Mouse (Mus musculus) adrenal gland, postnatal 10 days (tissue): ENCODE results near the gene Tbc1d1. TPM values are rescaled to one million over a fixed set of nuclear protein-coding genes. Genes with fewer than 3 reads are reported as not detected.

Source experiments
- DNase-seq: peaks from one replicate; pipeline ENCODE4 v3.0.0; 2021; ENCODE audit warnings: mixed read lengths
- microRNA-seq: library from miRNA; unstranded; fragments of <30 nt; microRNA quantifications from one replicate; pipeline ENCODE4 v1.2.0, GENCODE M21; 2021
- total RNA-seq, 2 experiments: library from RNA; stranded (reverse); gene quantifications; 2 replicates each; pipeline ENCODE4 v1.2.3; 2021

The Tbc1d1 gene
- total RNA-seq, 2 experiments from 2014 or later: 15.8 to 16.7 TPM

DNA sequence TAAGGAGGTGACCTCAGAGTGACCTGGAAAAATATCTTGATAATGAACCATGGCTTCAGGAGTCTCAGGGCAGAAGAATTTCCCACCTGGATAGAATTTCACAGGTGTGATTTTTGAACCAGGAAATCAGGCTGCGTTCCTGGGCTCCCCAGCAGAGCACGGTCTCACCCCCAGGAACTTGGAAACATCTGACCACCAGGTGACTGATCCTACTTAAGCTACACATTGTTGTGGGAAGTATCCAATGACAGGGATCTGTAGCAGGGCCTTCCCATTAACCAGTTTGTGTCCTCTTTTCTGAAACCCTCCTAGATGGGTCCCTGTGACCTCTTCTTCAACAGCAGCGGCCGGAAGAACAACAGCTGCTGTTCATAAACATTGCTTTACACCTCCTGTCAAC is 227.1 kb downstream of the Tbc1d1 start:
- DNase-seq: no peak

DNA sequence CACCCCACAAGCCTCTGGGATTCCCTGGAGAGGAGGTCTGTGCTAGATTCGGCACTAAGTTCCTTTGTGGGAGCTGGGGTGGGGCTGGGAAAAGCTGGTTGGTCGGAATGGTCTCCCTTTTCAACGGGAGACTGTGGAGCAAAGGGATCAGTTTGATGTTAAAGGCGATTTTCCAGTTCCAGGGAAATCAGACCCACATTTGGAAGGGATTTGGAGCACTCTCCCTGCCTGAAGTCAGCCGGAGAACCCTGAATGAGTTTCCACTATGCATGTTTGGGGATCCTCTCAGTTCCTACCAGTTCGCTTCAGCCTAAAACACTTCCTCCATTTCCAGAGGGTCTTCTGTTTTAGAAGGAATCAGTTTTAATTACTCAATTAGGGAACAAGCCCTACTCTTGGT is 228.4 kb downstream of the Tbc1d1 start:
- DNase-seq: peak; percentile 1

DNA sequence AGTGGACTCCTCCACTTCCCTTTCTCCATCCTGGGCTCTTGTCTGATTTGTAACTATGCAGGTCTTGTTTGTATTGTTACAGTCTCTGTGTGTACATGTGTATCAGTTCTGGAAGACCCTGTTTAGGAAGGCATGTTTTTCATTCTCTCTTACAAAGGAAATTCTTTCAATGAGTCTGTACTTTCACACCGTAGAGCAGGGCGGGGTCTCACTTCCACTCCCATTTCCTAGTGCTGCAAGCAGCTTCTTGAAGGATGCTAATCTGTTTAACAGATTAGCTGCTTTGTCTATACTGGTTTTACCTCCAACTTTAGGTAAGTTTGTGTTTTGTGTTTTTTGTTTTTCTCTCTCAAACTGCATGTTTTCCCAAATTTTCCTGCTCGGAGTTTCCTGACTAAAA is 230.9 kb downstream of the Tbc1d1 start:
- no peak for DNase-seq

DNA sequence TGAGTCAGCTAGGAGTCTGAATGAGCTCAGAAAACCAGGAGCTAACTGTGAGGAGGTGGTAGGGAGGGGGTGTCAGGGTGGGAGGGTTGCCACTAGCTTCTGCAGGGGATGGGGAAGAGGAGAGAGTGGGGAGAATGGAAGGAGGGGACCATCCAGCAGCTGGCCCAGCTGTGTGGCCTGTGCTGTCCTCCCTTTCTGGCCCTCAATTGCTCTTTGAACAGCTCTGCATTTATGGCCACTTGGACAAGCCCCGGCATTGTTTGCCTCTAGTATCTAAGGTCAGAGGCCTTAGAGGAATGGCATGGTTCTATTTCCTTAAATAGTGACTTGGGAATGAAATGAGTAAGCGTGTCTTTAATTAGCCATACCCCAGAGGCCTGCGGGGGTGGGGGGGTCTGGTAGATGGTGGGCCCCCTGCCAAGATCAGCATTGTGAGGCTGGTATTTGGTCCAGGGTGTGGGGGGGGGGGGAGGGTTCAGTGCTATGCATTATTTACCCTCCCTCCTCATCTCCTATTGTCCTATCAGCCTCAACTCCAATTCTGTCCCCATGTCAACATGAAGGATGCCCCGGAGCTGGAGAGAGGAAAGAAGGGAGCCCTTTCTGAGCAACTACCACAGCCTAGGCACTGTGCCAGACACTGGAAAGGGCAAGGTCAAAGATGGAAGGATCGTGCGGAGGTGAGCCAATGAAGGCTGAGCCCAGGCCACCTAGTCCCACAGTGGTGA is 233.3 kb downstream of the Tbc1d1 start:
- peak; percentile 77 for DNase-seq

DNA sequence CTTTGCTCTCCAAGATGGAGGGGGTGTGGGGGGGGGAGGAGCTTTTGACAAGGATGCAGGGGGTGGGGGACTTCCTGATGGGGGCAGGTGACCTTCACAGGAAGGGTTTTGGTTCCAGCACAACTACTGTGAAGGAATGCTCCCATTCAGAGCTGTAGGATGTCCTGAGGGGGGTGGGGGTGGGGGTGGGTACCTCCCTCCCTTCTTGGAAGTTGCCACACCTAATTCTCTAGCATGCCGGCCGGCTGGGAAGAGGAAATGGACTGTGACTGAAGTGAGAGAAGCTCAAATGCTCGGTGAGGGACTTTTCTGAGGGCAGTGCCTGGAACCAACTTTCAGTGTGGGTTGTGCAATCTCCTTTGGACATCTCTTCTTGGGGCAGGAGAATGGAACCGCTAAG is 235.2 kb downstream of the Tbc1d1 start:
- DNase-seq: no peak

DNA sequence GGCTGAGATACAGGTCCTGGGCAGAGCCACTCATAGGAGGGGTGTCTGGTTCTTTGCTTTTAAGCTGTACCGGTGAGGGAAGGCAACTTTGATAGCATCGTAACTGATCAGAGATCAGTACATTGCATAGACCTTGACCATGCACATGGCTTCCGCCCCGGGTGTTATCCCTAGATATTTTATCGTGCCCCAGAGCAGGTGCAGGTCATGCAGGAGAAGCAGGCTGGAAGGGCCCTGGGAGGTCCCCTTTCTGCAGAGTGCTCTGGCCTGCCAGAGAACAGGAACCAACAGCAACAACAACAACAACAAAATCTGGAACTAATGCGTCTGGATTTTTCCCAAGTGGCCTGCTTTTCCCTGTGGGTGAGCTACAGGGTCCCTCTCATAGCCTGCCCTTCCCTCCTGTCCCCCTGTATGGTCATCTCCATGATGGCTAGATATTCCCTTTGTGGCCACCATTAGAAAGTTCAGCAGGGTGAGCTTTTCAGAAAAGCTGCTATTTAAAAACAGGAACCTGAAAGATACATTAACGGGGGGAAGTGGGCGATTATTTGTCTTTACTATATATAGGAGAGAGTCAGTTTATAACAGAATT is 236.4 kb downstream of the Tbc1d1 start:
- DNase-seq: no peak

DNA sequence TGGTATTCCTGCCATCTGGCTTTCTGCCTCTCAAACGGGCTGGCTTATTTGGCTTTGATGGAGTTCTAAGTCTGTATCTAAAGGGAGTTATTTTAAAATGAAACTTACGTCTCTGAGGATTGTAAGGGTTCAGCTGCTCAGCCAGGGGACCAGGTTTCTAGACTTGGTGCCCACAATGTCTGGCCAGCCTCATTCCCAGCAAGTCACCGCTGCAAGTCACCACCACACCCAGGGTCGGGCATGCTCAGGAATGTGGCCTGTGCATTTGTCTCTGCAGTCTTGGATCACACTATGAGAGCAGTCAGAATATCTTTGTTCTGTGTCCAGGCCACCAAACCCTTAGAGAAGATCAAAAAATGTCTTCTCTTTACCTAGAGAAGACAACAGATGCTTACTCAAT is 237.4 kb downstream of the Tbc1d1 start:
- DNase-seq: no peak

DNA sequence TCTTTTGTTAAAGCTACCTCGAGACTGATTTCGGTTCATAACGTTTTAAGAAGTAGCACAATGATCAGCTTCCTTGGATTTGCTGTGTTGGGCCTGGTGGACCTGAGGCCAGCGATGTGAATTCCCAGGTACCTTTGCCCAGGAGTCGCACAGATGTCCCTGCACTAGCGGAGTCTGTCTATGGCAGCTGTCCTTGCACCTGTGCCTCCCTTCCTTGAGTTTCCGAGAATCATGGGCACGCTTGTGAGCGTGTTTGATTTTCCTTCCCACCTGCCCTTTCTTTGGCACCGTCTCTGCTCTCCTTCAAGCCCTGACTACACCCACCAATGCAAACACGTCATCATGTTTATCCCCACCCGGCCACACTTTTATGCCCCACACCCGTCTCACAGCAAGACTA is 242.1 kb downstream of the Tbc1d1 start:
- no peak for DNase-seq

DNA sequence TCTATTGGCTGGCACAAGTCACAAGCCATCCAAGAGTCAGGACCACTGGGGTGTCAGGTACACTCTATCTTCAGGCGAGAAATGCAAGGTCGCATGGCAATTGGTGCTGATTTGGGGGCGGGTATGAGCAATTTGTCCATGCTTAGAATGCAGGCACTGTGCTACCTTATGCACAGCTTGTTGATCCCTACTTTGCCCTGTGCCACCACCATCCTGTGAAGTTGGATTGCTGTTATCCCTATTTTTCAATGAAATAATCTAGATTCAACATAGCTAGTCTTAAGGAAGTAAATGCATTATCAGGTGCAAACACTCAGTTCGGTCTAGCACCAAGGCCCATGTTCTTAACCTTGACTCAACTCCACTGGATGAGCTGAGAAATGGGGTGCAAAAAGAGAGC is 244.6 kb downstream of the Tbc1d1 start:
- no peak for DNase-seq

Small RNA genes lying within 50 kb of the gene (microRNA-seq; reads per million reads assigned to microRNA genes)
- not detected for gene Gm22395

Other genes with a start within 250 kb of the Tbc1d1 start
- 10 to 100 TPM; 32.3 to 32.4 TPM for gene Rell1, start 187.4 kb upstream of the Tbc1d1 start, total RNA-seq
- 10 to 100 TPM; 19.9 to 20.7 TPM for gene Pgm2, start 63.4 kb upstream of the Tbc1d1 start, total RNA-seq